Mouse (Mus musculus) myocyte (in vitro differentiated cells): ENCODE results near the gene Btbd3. TPM values are rescaled to one million over a fixed set of nuclear protein-coding genes. Genes with fewer than 3 reads are reported as not detected.

ENCODE experiments used
- H3K27me3 ChIP-seq: one replicate; pipeline ENCODE4 v1.6.1; 2011; ENCODE audit not compliant: control insufficient read depth, insufficient read depth, insufficient read length
- H3K36me3 ChIP-seq: one replicate; pipeline ENCODE4 v1.6.1; 2011; ENCODE audit not compliant: control insufficient read depth, insufficient read depth
- H3K4me2 ChIP-seq: one replicate; pipeline ENCODE4 v1.6.1; 2011; ENCODE audit warnings: low read depth, control low read depth
- H3K4me3 ChIP-seq: one replicate; pipeline ENCODE4 v1.5.1; 2011; ENCODE audit warnings: mild to moderate bottlenecking, control low read depth, moderate library complexity
- H3K79me2 ChIP-seq: one replicate; pipeline ENCODE4 v1.6.1; 2011; ENCODE audit not compliant: control insufficient read depth, insufficient read depth
- H3ac ChIP-seq: one replicate; pipeline ENCODE4 v1.6.1; 2011; ENCODE audit not compliant: control insufficient read depth, insufficient read length
- CEBPB ChIP-seq: IDR thresholded peaks from 2 replicates; pipeline ENCODE4 v1.6.1; 2011; ENCODE audit warnings: mild to moderate bottlenecking, moderate library complexity; ENCODE audit not compliant: poor library complexity, insufficient read depth, severe bottlenecking
- E2F4 ChIP-seq: IDR thresholded peaks from one replicate; pipeline ENCODE4 v1.6.1; 2011; ENCODE audit warnings: mild to moderate bottlenecking, control low read depth, moderate library complexity; ENCODE audit not compliant: insufficient read depth
- MAX ChIP-seq: IDR thresholded peaks from one replicate; pipeline ENCODE4 v1.6.1; 2011; ENCODE audit warnings: low read depth, mild to moderate bottlenecking, control low read depth
- MYOD1 ChIP-seq, 3 experiments: IDR thresholded peaks; one replicate each; pipeline ENCODE4 v1.6.1; 2011; ENCODE audit warnings: control low read depth in 2 of 3, low read depth in 2 of 3, mild to moderate bottlenecking in 2 of 3, moderate library complexity in 1 of 3; ENCODE audit not compliant: insufficient read length in 2 of 3, control insufficient read depth in 1 of 3
- MYOG ChIP-seq, 3 experiments: IDR thresholded peaks; one replicate each; pipeline ENCODE4 v1.6.1; 2011; ENCODE audit warnings: control low read depth in 2 of 3, low read depth in 2 of 3, mild to moderate bottlenecking in 2 of 3; ENCODE audit not compliant: insufficient read length in 2 of 3, control insufficient read depth in 1 of 3, insufficient read depth in 1 of 3
- POLR2A ChIP-seq: IDR thresholded peaks from one replicate; pipeline ENCODE4 v1.6.1; 2011; ENCODE audit warnings: low read depth, mild to moderate bottlenecking, control low read depth, moderate library complexity; ENCODE audit not compliant: insufficient read length
- POLR2AphosphoS2 ChIP-seq: IDR thresholded peaks from one replicate; pipeline ENCODE4 v1.6.1; 2011; ENCODE audit warnings: low read depth, control low read depth; ENCODE audit not compliant: insufficient read length
- REST ChIP-seq: IDR thresholded peaks from one replicate; pipeline ENCODE4 v1.6.1; 2011; ENCODE audit warnings: mild to moderate bottlenecking, control low read depth, moderate library complexity; ENCODE audit not compliant: insufficient read depth, insufficient read length
- SRF ChIP-seq: IDR thresholded peaks from one replicate; pipeline ENCODE4 v1.6.1; 2011; ENCODE audit warnings: low read depth; ENCODE audit not compliant: control insufficient read depth, insufficient read length
- TCF12 ChIP-seq: IDR thresholded peaks from one replicate; pipeline ENCODE4 v1.6.1; 2011; ENCODE audit warnings: mild to moderate bottlenecking, control low read depth; ENCODE audit not compliant: poor library complexity, insufficient read depth, severe bottlenecking
- TCF3 ChIP-seq: IDR thresholded peaks from one replicate; pipeline ENCODE4 v1.6.1; 2011; ENCODE audit warnings: low read depth, control low read depth; ENCODE audit not compliant: insufficient read length
- USF1 ChIP-seq: IDR thresholded peaks from one replicate; pipeline ENCODE4 v1.6.1; 2011; ENCODE audit warnings: low read depth, mild to moderate bottlenecking, control low read depth, moderate library complexity
- polyA plus RNA-seq: library from polyadenylated mRNA; unstranded; fragments of >200 nt; fragmentation: generic; extraction: Trizol; gene quantifications from one replicate; pipeline ENCODE4 v1.2.1, GENCODE M21; 2012; ENCODE audit warnings: missing spikeins

Gene Btbd3
- polyA plus RNA-seq, 1 experiment: 2.9 TPM

GRCm38 (mm10) chr2:138551516-138551915 is 295.2 kb downstream of the Btbd3 start:
- no peak for TF ChIP-seq MYOD1 (IDR thresholded peaks at IDR 0.05; ENCODE audit: control insufficient read depth in 1 of 3, insufficient read length in 2 of 3, low read depth in 2 of 3)
- H3K4me3 ChIP-seq: no peak overlapping the region
- peak overlapping the region; percentile 18 for H3K4me2 ChIP-seq
- H3K79me2 ChIP-seq: no peaks in the 10 kb centered on the region
- H3K36me3 ChIP-seq: no peaks in the 10 kb centered on the region
- no peaks in the 10 kb centered on the region for H3K27me3 ChIP-seq
- no peak overlapping the region for H3ac ChIP-seq

- no peak for TF ChIP-seq POLR2A
- TF ChIP-seq MYOD1 (IDR thresholded peaks at IDR 0.05; ENCODE audit: control insufficient read depth in 1 of 3, insufficient read length in 2 of 3, low read depth in 2 of 3): no peak
- TF ChIP-seq TCF3: no peak
- TF ChIP-seq CEBPB: no peak
- no peak for TF ChIP-seq MAX
- no peak for TF ChIP-seq SRF
- no peak for TF ChIP-seq MYOG (IDR thresholded peaks at IDR 0.05; ENCODE audit: control insufficient read depth in 1 of 3, insufficient read depth in 1 of 3, insufficient read length in 2 of 3, low read depth in 2 of 3)
- no peak for TF ChIP-seq USF1
- TF ChIP-seq REST: no peak
- TF ChIP-seq TCF12: no peak
- TF ChIP-seq POLR2AphosphoS2: no peak
- TF ChIP-seq E2F4: no peak
- Histone ChIP-seq H3K79me2 (no peaks in the 10 kb centered on the region), H3K27me3 (no peaks in the 10 kb centered on the region), H3K4me2 (no peak overlapping the region), H3ac (no peak overlapping the region), H3K36me3 (no peaks in the 10 kb centered on the region), H3K4me3 (no peak overlapping the region)
These were observed 298.9 kb downstream of the Btbd3 start for GRCm38 (mm10) chr2:138555106-138555862.

GRCm38 (mm10) chr2:138585930-138586329 is 329.6 kb downstream of the Btbd3 start:
- Histone ChIP-seq H3K4me3 (no peak overlapping the region), H3K27me3 (no peaks in the 10 kb centered on the region), H3ac (no peak overlapping the region), H3K36me3 (no peaks in the 10 kb centered on the region), H3K79me2 (no peaks in the 10 kb centered on the region), H3K4me2 (no peak overlapping the region)
- TF ChIP-seq USF1 (no peak), CEBPB (no peak), POLR2AphosphoS2 (no peak), SRF (no peak), TCF12 (no peak), E2F4 (no peak)

DNA sequence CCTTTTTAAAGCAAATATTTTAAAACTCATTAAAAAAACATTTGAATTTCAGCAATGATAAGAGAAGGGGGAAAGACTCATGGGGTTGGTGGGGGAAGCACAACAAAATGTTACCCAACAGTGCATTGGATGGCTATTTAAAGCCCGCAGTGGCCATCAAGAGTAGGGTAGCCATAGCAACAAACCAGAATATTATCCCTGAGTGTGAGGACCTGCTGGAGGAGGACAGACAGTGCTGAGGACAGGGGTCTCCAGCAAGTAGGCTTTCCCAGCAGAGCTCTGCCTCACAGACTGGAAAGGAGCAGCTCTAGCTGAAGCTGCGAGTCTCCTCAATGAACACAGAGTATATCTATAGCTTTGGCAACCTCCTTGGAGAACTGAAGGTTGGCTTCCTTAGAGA is 331.0 kb downstream of the Btbd3 start:
- no peak overlapping the region for H3K4me2 ChIP-seq
- no peaks in the 10 kb centered on the region for H3K79me2 ChIP-seq
- TF ChIP-seq SRF (no peak), E2F4 (no peak), MAX (no peak), POLR2AphosphoS2 (no peak), POLR2A (no peak), CEBPB (no peak), REST (no peak), TCF3 (no peak), TCF12 (no peak), MYOG (IDR thresholded peaks at IDR 0.05; ENCODE audit: control insufficient read depth in 1 of 3, insufficient read depth in 1 of 3, insufficient read length in 2 of 3, low read depth in 2 of 3) (no peak), MYOD1 (IDR thresholded peaks at IDR 0.05; ENCODE audit: control insufficient read depth in 1 of 3, insufficient read length in 2 of 3, low read depth in 2 of 3) (no peak), USF1 (no peak)
- H3K36me3 ChIP-seq: no peaks in the 10 kb centered on the region
- no peak overlapping the region for H3K4me3 ChIP-seq
- H3K27me3 ChIP-seq: no peaks in the 10 kb centered on the region
- H3ac ChIP-seq: no peak overlapping the region

GRCm38 (mm10) chr2:138587795-138588545 is 331.6 kb downstream of the Btbd3 start:
- Histone ChIP-seq H3K4me3 (no peak overlapping the region), H3ac (no peak overlapping the region), H3K4me2 (no peak overlapping the region), H3K79me2 (no peaks in the 10 kb centered on the region), H3K27me3 (no peaks in the 10 kb centered on the region), H3K36me3 (no peaks in the 10 kb centered on the region)
- TF ChIP-seq TCF3 (no peak), TCF12 (no peak), E2F4 (no peak), CEBPB (no peak), USF1 (no peak), MYOD1 (IDR thresholded peaks at IDR 0.05; ENCODE audit: control insufficient read depth in 1 of 3, insufficient read length in 2 of 3, low read depth in 2 of 3) (no peak)
